ENCODE assay signal across 10 mouse cellular contexts in genomic region chr6:24956586-24956973, GRCm38 (mm10). TPM values are rescaled to one million over a fixed set of nuclear protein-coding genes. Genes with fewer than 3 reads are reported as not detected.
A peak's percentile ranks its signal among the peaks of the same experiment; 100 is the strongest.
DNase-seq lines count a peak whose midpoint lies in the region; ATAC-seq and TF ChIP-seq lines count a peak whose summit lies in the region.
"Had no signal": no experiment of that assay in that cellular context is flagged by ENCODE, and none has a peak within 500 bp of the region (broad histone marks: within the 10 kb centered on the region; RNA-seq: fewer than 3 reads in every experiment).

No protein-coding gene starts in this region.

- DNase-seq in layer of hippocampus, adult 2 months (ENCODE audit: low spot score in 2 of 2) = no peak
- no peak for DNase-seq in layer of hippocampus, adult 11-12 months (ENCODE audit: low spot score)
- no peak for DNase-seq in embryo, embryonic 10 days (ENCODE audit: low spot score)
- DNase-seq in thymus, adult 18-20 months = no peak
- no peak for DNase-seq in kidney, postnatal 14 days
- DNase-seq: lung, postnatal 36 days had no signal

- peak overlapping the region; percentile 81 for H3K9ac ChIP-seq in forebrain, embryonic 12.5 days
- no peak overlapping the region for H3K9ac ChIP-seq in intestine, postnatal 0 days (ENCODE audit: low read depth, low read length)
- H3K9ac ChIP-seq in neural tube, embryonic 13.5 days = peak overlapping the region; percentile 90

- ATAC-seq in forebrain, embryonic 12.5 days (ENCODE audit: low FRiP score) = no peak; the same call in 1 of the 2 replicates
- ATAC-seq in intestine, postnatal 0 days = 0 out of 2 replicates have a peak, but pooled peaks have one; percentile 17
- peak; percentile 54; the same call in 1 of the 2 replicates for ATAC-seq in neural tube, embryonic 13.5 days (ENCODE audit: low read depth)

- peak overlapping the region; percentile 99 for H3K27ac ChIP-seq in layer of hippocampus, adult 2 months
- peak overlapping the region; percentile 78; the same call in 1 of the 2 replicates for H3K27ac ChIP-seq in forebrain, embryonic 12.5 days
- no peak overlapping the region for H3K27ac ChIP-seq in intestine, postnatal 0 days (ENCODE audit: low read depth, low read length)
- H3K27ac ChIP-seq in neural tube, embryonic 13.5 days (replicated peaks) = peak overlapping the region; percentile 91

- H3K4me3 ChIP-seq in layer of hippocampus, adult 2 months = peak overlapping the region; percentile 93
- peak overlapping the region; percentile 69 for H3K4me3 ChIP-seq in forebrain, embryonic 12.5 days (replicated peaks)
- peak overlapping the region; percentile 60; the same call in 1 of the 2 replicates for H3K4me3 ChIP-seq in intestine, postnatal 0 days (ENCODE audit: low read depth, low read length)
- peak overlapping the region; percentile 68 for H3K4me3 ChIP-seq in neural tube, embryonic 13.5 days

- H3K4me1 ChIP-seq in forebrain, embryonic 12.5 days = peaks cover 11% of the 10 kb centered on the region; the same call in 1 of the 2 replicates
- H3K4me1 ChIP-seq in intestine, postnatal 0 days (replicated peaks; ENCODE audit: control insufficient read depth, insufficient read depth, low read length) = no peaks in the 10 kb centered on the region
- H3K4me1 ChIP-seq in neural tube, embryonic 13.5 days (replicated peaks) = peaks cover 13% of the 10 kb centered on the region

- no peaks in the 10 kb centered on the region for H3K9me3 ChIP-seq in forebrain, embryonic 12.5 days
- H3K9me3 ChIP-seq in intestine, postnatal 0 days (ENCODE audit: control insufficient read depth) = no peaks in the 10 kb centered on the region
- no peaks in the 10 kb centered on the region for H3K9me3 ChIP-seq in neural tube, embryonic 13.5 days

- H3K27me3 ChIP-seq in forebrain, embryonic 12.5 days = peaks cover 5% of the 10 kb centered on the region; the same call in 1 of the 2 replicates
- peaks cover 16% of the 10 kb centered on the region for H3K27me3 ChIP-seq in intestine, postnatal 0 days (replicated peaks; ENCODE audit: control insufficient read depth, insufficient read depth, low read length)
- H3K27me3 ChIP-seq in neural tube, embryonic 13.5 days = peaks cover 5% of the 10 kb centered on the region

- H3K36me3 ChIP-seq in forebrain, embryonic 12.5 days (replicated peaks) = no peaks in the 10 kb centered on the region
- H3K36me3 ChIP-seq in intestine, postnatal 0 days (ENCODE audit: control insufficient read depth, insufficient read depth) = no peaks in the 10 kb centered on the region
- H3K36me3 ChIP-seq in neural tube, embryonic 13.5 days = no peaks in the 10 kb centered on the region

- peak overlapping the region; percentile 93 for H3K4me2 ChIP-seq in forebrain, embryonic 12.5 days
- H3K4me2 ChIP-seq in intestine, postnatal 0 days (replicated peaks; ENCODE audit: low read depth) = peak overlapping the region; percentile 97
- H3K4me2 ChIP-seq in neural tube, embryonic 13.5 days = peak overlapping the region; percentile 86

- 11% methylated on average over 5 of the region's 5 CpGs for WGBS in forebrain, embryonic 12.5 days
- WGBS in intestine, postnatal 0 days = 36% methylated on average over 2 of the region's 5 CpGs
- 0% methylated on average over 2 of the region's 5 CpGs for WGBS in neural tube, embryonic 13.5 days

- TF ChIP-seq CTCF in layer of hippocampus, adult 2 months (conservative IDR thresholded peaks at IDR 0.05) = no peak
- no peak for TF ChIP-seq CTCF in intestine, postnatal 0 days (IDR thresholded peaks at IDR 0.05; ENCODE audit: low read depth)

RNA-seq across cellular contexts. Expression of gene Tmem229a, which starts 0.5 kb away (rescaled TPM):
- 10 to 100 TPM; 46.7 to 47.7 TPM for total RNA-seq in layer of hippocampus, adult 2 months (2021)
- 1.7 and 2.4 TPM in 2 replicates for polyA plus RNA-seq in forebrain, embryonic 12.5 days (2016; fragmentation: Nextera tagmentation; extraction: Ambion mirVana)
- polyA plus RNA-seq in intestine, postnatal 0 days (2015; fragmentation: Nextera tagmentation; extraction: Ambion mirVana) = 0.90 and 0.98 TPM in 2 replicates
- polyA plus RNA-seq in neural tube, embryonic 13.5 days (2015; fragmentation: Nextera tagmentation; extraction: Ambion mirVana) = 3.9 and 4.5 TPM in 2 replicates
- total RNA-seq: heart, adult 18-20 months had no signal
